Mouse (Mus musculus) ES-Bruce4 (cell line): ENCODE data around the gene Serpina1b.

Experiments used
- CTCF ChIP-seq: IDR thresholded peaks from one replicate; pipeline ENCODE4 v1.8.1; 2011; ENCODE audit warnings: low read depth, low read length
- POLR2A ChIP-seq: IDR thresholded peaks from one replicate; pipeline ENCODE4 v1.8.1; 2011; ENCODE audit warnings: low read length; ENCODE audit not compliant: insufficient read depth

- TF ChIP-seq POLR2A (no peak), CTCF (no peak)
Observed at GRCm38 (mm10) chr12:103706113-103706512, 124.1 kb downstream of the Serpina1b start.
